Mouse (Mus musculus) ES-Bruce4 (cell line): Measurements from ENCODE around the gene Prpf18. TPM values are rescaled to one million over a fixed set of nuclear protein-coding genes. Genes with fewer than 3 reads are reported as not detected.
A peak's percentile ranks its signal among the peaks of the same experiment; 100 is the strongest.

Experiments
- H3K27ac ChIP-seq: 2 replicates; pipeline ENCODE4 v1.5.1; 2012; ENCODE audit warnings: low read length, inconsistent platforms; ENCODE audit not compliant: insufficient read depth
- H3K27me3 ChIP-seq: 2 replicates; pipeline ENCODE4 v1.6.1; 2012; ENCODE audit warnings: mild to moderate bottlenecking, low read length, inconsistent platforms; ENCODE audit not compliant: control insufficient read depth, poor library complexity, insufficient read depth, severe bottlenecking
- H3K36me3 ChIP-seq: 2 replicates; pipeline ENCODE4 v1.6.1; 2012; ENCODE audit warnings: inconsistent platforms, mild to moderate bottlenecking, low read length, moderate library complexity; ENCODE audit not compliant: control insufficient read depth, poor library complexity, insufficient read depth, severe bottlenecking
- H3K4me1 ChIP-seq: one replicate; pipeline ENCODE4 v1.8.1; 2011; ENCODE audit warnings: low read length; ENCODE audit not compliant: control insufficient read depth, insufficient read depth
- H3K4me3 ChIP-seq: 2 replicates; pipeline ENCODE4 v1.5.1; 2011; ENCODE audit warnings: low read depth, mild to moderate bottlenecking, low read length
- H3K9ac ChIP-seq: 2 replicates; pipeline ENCODE4 v1.6.1; 2012; ENCODE audit warnings: low read depth, mild to moderate bottlenecking, inconsistent platforms; ENCODE audit not compliant: poor library complexity, severe bottlenecking
- H3K9me3 ChIP-seq: replicated peaks from 2 replicates; pipeline ENCODE4 v1.6.1; 2012; ENCODE audit warnings: mild to moderate bottlenecking, low read length, inconsistent platforms; ENCODE audit not compliant: control insufficient read depth, poor library complexity, insufficient read depth, severe bottlenecking
- CTCF ChIP-seq: IDR thresholded peaks from one replicate; pipeline ENCODE4 v1.8.1; 2011; ENCODE audit warnings: low read depth, low read length
- EP300 ChIP-seq: IDR thresholded peaks from 2 replicates; pipeline ENCODE4 v1.6.1; 2011; ENCODE audit warnings: low read depth, low read length; ENCODE audit not compliant: insufficient read depth
- POLR2A ChIP-seq: IDR thresholded peaks from one replicate; pipeline ENCODE4 v1.8.1; 2011; ENCODE audit warnings: low read length; ENCODE audit not compliant: insufficient read depth
- polyA plus RNA-seq: library from polyadenylated mRNA; stranded (reverse); fragments of >200 nt; gene quantifications from 2 replicates; pipeline ENCODE4 v1.2.4, GENCODE M21; 2011; ENCODE audit warnings: low read depth; ENCODE audit not compliant: missing spikeins, insufficient read depth, insufficient read length

Prpf18 gene
- polyA plus RNA-seq, 1 experiment = 48.1 TPM

- H3K4me3 ChIP-seq = no peak overlapping the region
- H3K36me3 ChIP-seq = no peaks in the 10 kb centered on the region
- H3K4me1 ChIP-seq = peaks cover 10% of the 10 kb centered on the region
- H3K27ac ChIP-seq = peak overlapping the region; percentile 81
- TF ChIP-seq EP300 (no peak), POLR2A (no peak), CTCF (no peak)
- H3K9ac ChIP-seq = no peak overlapping the region
- no peaks in the 10 kb centered on the region for H3K9me3 ChIP-seq
- H3K27me3 ChIP-seq = no peaks in the 10 kb centered on the region
Measured at GRCm38 (mm10) chr2:4575975-4576374, 75.9 kb downstream of the Prpf18 start.

DNA sequence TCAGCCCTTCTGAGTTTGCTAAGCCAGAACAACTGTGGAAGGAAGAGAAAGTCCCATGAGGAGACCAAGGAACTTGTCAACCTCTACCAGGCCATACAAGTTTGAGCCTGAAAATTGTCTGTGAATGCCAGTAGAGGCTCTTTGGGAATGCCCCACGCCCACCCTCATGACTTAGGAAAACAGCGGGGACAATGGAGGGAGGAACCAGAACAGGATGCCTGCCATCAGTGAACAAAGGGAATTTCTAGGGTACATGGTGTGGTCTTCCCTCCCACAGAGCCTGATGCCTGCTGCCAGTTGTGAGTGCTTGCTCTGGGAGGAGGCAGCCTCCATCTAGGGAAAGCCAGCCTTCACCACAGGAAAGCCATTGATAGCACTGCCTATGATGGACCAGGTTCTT lies 76.8 kb downstream of the Prpf18 start:
- peaks cover 10% of the 10 kb centered on the region for H3K4me1 ChIP-seq
- no peak overlapping the region for H3K4me3 ChIP-seq
- H3K9me3 ChIP-seq = no peaks in the 10 kb centered on the region
- H3K27ac ChIP-seq = peak overlapping the region; percentile 81
- no peak for TF ChIP-seq POLR2A
- peak; percentile 93 for TF ChIP-seq EP300
- no peak for TF ChIP-seq CTCF
- no peak overlapping the region for H3K9ac ChIP-seq
- no peaks in the 10 kb centered on the region for H3K27me3 ChIP-seq
- H3K36me3 ChIP-seq = no peaks in the 10 kb centered on the region

- peaks cover 10% of the 10 kb centered on the region for H3K4me1 ChIP-seq
- H3K27ac ChIP-seq = peak overlapping the region; percentile 80
- no peaks in the 10 kb centered on the region for H3K27me3 ChIP-seq
- H3K9me3 ChIP-seq = no peaks in the 10 kb centered on the region
- no peak overlapping the region for H3K9ac ChIP-seq
- no peak overlapping the region for H3K4me3 ChIP-seq
- TF ChIP-seq POLR2A (no peak), CTCF (no peak), EP300 (0 out of 2 replicates have a peak, but pooled peaks have one; percentile 39)
- no peaks in the 10 kb centered on the region for H3K36me3 ChIP-seq
Measured at GRCm38 (mm10) chr2:4574251-4574650, 77.7 kb downstream of the Prpf18 start.

- TF ChIP-seq EP300 (no peak), POLR2A (no peak), CTCF (peak; percentile 29)
- no peak overlapping the region for H3K4me3 ChIP-seq
- no peaks in the 10 kb centered on the region for H3K36me3 ChIP-seq
- H3K4me1 ChIP-seq = peaks cover 10% of the 10 kb centered on the region
- H3K27me3 ChIP-seq = no peaks in the 10 kb centered on the region
- H3K9ac ChIP-seq = no peak overlapping the region
- no peaks in the 10 kb centered on the region for H3K9me3 ChIP-seq
- peak overlapping the region; percentile 54; the same call in 1 of the 2 replicates for H3K27ac ChIP-seq
Measured at GRCm38 (mm10) chr2:4573386-4573785, 78.5 kb downstream of the Prpf18 start.

GRCm38 (mm10) chr2:4572498-4573263 lies 79.2 kb downstream of the Prpf18 start:
- TF ChIP-seq CTCF (no peak), EP300 (no peak), POLR2A (no peak)
- Histone ChIP-seq H3K9ac (no peak overlapping the region), H3K4me3 (no peak overlapping the region), H3K27ac (no peak overlapping the region), H3K36me3 (no peaks in the 10 kb centered on the region), H3K27me3 (no peaks in the 10 kb centered on the region), H3K4me1 (peaks cover 10% of the 10 kb centered on the region), H3K9me3 (no peaks in the 10 kb centered on the region)

Other genes starting within 250 kb of the Prpf18 start
- gene Bend7, start 65.7 kb upstream of the Prpf18 start, polyA plus RNA-seq = 3.7 and 5.2 TPM in 2 replicates
- 59.5 and 61.4 TPM in 2 replicates for gene Sephs1, start 229.5 kb upstream of the Prpf18 start, polyA plus RNA-seq